Mouse (Mus musculus): Measurements from ENCODE around the gene Kcnk3. TPM values are rescaled to one million over a fixed set of nuclear protein-coding genes. Genes with fewer than 3 reads are reported as not detected.

The Kcnk3 gene
- polyA plus RNA-seq, 1 experiment from 2014 or later, result 0.14 TPM

DNA sequence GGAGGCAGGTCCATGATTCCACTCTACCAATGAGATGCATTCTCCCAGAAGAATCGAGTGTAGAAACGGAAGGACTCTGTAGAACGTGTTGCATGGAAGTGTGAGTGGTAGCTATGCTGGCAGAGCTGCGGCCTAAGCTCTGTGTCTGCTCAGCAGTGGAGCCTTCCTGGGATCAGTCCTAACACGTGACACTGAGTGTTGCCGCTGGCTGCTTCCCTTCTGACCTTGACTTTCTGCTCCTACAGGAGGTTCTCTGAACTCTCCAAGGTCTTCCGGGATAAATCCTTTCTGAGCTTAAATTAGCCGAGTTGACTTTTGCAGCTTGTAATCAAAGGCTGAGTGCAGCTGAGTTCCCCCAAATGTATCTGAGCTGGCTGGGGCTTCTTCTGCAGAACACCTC, 13.6 kb upstream of the Kcnk3 start:
- H3K4me1 ChIP-seq, result no peaks in the 10 kb centered on the region
- 87% methylated on average over 8 of the region's 8 CpGs for WGBS
- H3K36me3 ChIP-seq (replicated peaks), result no peaks in the 10 kb centered on the region
- no peaks in the 10 kb centered on the region for H3K27me3 ChIP-seq (ENCODE audit: poor library complexity, severe bottlenecking)
- H3K9me3 ChIP-seq, result no peaks in the 10 kb centered on the region
- no peak for DNase-seq (ENCODE audit: extremely low spot score, low spot score)
- no peak overlapping the region for H3K4me3 ChIP-seq
- H3K27ac ChIP-seq, result no peak overlapping the region

DNA sequence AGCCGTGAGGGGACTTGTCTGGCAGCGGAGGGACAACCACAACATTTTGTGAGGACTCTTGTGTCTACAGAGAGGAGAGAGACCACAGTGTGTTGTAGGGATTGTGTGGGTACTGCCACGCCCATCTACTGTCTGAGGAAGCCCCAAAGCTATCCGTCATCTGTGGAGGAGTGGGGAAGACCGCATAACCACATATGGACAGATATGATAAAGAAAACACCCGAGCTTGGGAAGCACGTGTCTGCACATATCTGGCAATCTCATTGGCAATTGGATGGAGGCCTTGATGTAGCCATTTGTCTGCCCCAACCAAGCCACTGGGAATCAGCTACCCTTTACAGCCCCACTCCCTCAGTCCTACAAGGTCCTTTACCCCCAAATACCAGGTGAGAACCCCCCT, 11.7 kb upstream of the Kcnk3 start:
- H3K4me3 ChIP-seq, result no peak overlapping the region
- H3K27me3 ChIP-seq (ENCODE audit: poor library complexity, severe bottlenecking), result no peaks in the 10 kb centered on the region
- WGBS, result 91% methylated on average over 7 of the region's 7 CpGs
- DNase-seq (ENCODE audit: extremely low spot score, low spot score), result no peak
- H3K36me3 ChIP-seq (replicated peaks), result no peaks in the 10 kb centered on the region
- H3K9me3 ChIP-seq, result no peaks in the 10 kb centered on the region
- H3K4me1 ChIP-seq, result no peaks in the 10 kb centered on the region
- no peak overlapping the region for H3K27ac ChIP-seq

DNA sequence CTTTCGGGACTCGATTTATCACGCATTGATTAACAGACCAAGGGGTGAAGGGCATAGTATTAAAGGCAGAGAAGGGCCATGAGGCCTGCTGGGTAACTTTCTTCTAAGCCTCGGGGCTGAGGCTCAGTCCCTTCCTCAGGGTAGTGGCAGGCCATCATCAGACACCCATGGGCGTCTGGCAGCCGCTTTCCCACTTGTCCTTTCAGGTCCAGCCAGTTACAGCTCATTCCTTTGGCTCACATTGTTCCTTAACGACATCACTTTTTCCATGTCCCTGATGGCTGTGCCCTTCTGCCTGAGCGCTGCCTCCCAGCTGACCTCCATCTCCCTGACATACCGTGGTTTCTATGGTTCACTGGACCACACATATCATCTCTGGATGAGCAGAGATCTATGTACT, 10.7 kb upstream of the Kcnk3 start:
- no peak for DNase-seq (ENCODE audit: extremely low spot score, low spot score)
- no peaks in the 10 kb centered on the region for H3K27me3 ChIP-seq (ENCODE audit: poor library complexity, severe bottlenecking)
- H3K9me3 ChIP-seq, result no peaks in the 10 kb centered on the region
- H3K4me1 ChIP-seq, result no peaks in the 10 kb centered on the region
- WGBS, result 79% methylated on average over 9 of the region's 9 CpGs
- no peak overlapping the region for H3K4me3 ChIP-seq
- no peaks in the 10 kb centered on the region for H3K36me3 ChIP-seq (replicated peaks)
- H3K27ac ChIP-seq, result no peak overlapping the region

DNA sequence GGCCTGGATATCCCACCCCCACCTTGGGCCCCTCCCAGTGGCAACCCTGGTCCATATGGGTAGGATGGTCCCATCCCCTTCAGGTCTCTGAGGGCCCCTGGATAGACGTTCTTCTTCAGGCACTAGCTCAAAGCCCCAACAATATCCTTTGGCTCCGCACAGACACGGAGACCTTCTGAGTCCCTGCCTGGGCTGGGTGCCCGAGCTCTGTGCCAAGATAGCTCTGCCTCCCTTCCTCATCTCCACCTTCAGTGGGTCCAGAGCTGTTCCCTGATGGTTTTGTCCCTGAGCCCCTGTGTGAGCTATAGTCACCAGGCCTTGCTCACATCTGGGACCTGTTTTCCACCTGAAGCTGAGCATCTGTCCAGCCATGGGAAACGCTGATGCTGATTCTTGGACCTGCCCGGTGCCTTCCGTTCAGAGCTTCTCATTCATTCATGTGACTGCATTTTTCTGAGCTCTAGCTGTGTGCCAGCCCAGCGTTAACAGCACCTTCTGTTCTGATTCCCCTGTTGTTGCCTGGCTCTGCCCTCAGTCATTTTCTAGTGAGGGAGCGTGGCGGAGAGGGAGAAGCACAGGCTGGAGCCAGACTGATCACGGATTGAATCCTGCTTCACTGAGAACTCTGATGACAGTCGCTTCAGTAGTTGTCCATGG, 10.2 kb upstream of the Kcnk3 start:
- WGBS, result 85% methylated on average over 12 of the region's 12 CpGs
- Histone ChIP-seq H3K27ac (no peak overlapping the region), H3K36me3 (replicated peaks) (no peaks in the 10 kb centered on the region), H3K27me3 (ENCODE audit: poor library complexity, severe bottlenecking) (no peaks in the 10 kb centered on the region), H3K9me3 (no peaks in the 10 kb centered on the region), H3K4me1 (no peaks in the 10 kb centered on the region), H3K4me3 (no peak overlapping the region)
- no peak for DNase-seq (ENCODE audit: extremely low spot score, low spot score)

DNA sequence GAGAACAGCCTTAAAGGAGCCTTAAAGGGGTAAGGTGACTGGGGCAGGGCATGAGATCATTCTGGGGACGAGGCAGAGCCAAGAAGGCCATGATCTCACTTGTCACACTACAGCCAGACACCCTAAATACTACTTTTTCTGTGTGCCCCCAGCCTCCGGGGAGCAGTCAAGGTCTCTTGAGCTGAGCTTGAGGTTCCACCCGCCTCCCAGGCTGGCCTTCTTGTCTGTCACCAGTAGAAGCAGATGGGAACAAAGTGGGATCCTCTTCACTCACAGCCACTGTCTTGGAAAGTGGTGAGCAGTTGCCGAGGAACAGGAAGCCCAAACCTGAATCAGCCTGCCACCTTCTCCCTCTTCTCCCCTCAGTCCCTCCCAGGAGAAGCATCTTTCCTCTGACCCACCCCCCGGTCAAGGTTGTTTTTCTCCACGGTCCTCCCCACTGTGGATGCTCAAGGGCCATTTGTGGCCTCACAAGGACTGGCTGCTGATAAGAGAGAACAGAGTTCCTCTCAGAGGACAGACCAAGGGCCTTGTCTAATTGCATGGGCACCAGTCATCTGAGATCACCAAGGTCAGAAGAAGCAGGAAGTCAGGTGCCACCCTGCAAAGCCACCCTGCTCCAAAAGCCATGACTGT, 9.4 kb upstream of the Kcnk3 start:
- no peaks in the 10 kb centered on the region for H3K9me3 ChIP-seq
- H3K4me3 ChIP-seq, result no peak overlapping the region
- no peaks in the 10 kb centered on the region for H3K27me3 ChIP-seq (ENCODE audit: poor library complexity, severe bottlenecking)
- H3K27ac ChIP-seq, result no peak overlapping the region
- no peak for DNase-seq (ENCODE audit: extremely low spot score, low spot score)
- H3K4me1 ChIP-seq, result no peaks in the 10 kb centered on the region
- WGBS, result 78% methylated on average over 6 of the region's 6 CpGs
- H3K36me3 ChIP-seq (replicated peaks), result no peaks in the 10 kb centered on the region

DNA sequence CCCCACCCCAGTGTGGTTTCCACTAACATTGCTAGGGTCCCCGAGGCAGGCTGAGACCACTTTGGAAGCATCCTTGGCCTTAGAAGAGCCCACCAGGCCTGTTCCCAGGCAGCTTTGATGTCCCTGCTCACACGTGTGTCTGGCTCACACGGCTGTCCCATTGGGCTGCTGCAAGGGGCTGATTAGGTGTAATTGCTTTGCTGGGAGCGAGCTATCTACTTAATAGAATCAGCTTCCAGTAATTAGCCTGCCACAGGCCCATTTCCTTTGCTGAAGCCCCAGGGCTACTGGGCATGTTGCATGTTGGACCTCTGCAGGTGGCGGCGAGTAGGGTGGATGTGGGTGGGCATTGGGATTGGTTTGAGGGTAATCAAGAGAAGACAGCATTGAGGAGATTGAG, 7.2 kb upstream of the Kcnk3 start:
- peaks cover 9% of the 10 kb centered on the region for H3K27me3 ChIP-seq (ENCODE audit: poor library complexity, severe bottlenecking)
- no peaks in the 10 kb centered on the region for H3K9me3 ChIP-seq
- H3K4me3 ChIP-seq, result no peak overlapping the region
- H3K27ac ChIP-seq, result no peak overlapping the region
- no peaks in the 10 kb centered on the region for H3K36me3 ChIP-seq (replicated peaks)
- 72% methylated on average over 6 of the region's 6 CpGs for WGBS
- DNase-seq (ENCODE audit: extremely low spot score, low spot score), result no peak
- H3K4me1 ChIP-seq, result no peaks in the 10 kb centered on the region

DNA sequence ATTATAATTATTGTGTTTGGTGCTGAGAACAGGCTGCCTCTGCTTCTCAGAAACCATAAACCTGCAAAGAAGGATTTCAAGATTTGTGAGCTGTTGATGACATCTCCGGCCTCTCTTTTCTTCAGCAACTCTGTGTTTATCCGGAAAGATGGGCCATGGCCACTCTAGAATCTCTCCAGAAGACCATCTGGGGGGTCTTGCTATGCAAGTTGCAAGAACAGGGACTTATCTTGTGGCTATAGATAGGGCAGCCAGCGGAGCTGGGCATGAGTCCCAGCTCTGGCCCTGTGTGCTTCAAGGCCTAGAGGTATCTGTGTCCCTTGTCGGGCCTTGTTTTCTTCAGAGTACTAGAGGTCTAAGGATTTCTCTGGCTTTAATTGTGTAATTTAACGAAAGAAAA, 6.0 kb upstream of the Kcnk3 start:
- no peak for DNase-seq (ENCODE audit: extremely low spot score, low spot score)
- H3K36me3 ChIP-seq (replicated peaks), result no peaks in the 10 kb centered on the region
- H3K27me3 ChIP-seq (ENCODE audit: poor library complexity, severe bottlenecking), result peaks cover 22% of the 10 kb centered on the region
- no peak overlapping the region for H3K27ac ChIP-seq
- H3K4me1 ChIP-seq, result no peaks in the 10 kb centered on the region
- H3K9me3 ChIP-seq, result no peaks in the 10 kb centered on the region
- no peak overlapping the region for H3K4me3 ChIP-seq
- WGBS, result 86% methylated on average over 5 of the region's 5 CpGs

DNA sequence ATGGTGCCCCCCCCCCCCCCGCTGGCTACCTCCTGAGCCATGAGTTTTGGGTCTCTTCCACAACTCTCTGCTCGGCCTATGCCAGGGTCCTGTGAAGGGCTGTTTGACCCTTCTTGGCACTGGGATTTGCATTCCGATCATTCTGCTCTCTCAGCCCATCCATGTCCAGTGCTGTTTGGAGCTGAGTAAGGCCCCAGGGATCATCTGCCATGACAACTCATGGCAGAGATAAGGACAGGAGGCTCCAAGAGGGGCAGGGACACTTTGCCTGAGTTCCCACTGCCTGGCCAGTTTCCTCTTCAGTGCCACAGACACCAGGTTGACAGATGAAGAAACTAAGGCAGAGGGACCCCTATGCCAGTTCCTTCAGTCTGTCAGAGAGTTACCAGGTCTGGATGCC, 1.4 kb upstream of the Kcnk3 start:
- H3K4me1 ChIP-seq, result peaks cover 19% of the 10 kb centered on the region
- no peak for DNase-seq (ENCODE audit: extremely low spot score, low spot score)
- no peaks in the 10 kb centered on the region for H3K9me3 ChIP-seq
- H3K36me3 ChIP-seq (replicated peaks), result no peaks in the 10 kb centered on the region
- peaks cover 68% of the 10 kb centered on the region for H3K27me3 ChIP-seq (ENCODE audit: poor library complexity, severe bottlenecking)
- H3K4me3 ChIP-seq, result no peak overlapping the region
- H3K27ac ChIP-seq, result no peak overlapping the region
- WGBS, result 82% methylated on average over 3 of the region's 3 CpGs

DNA sequence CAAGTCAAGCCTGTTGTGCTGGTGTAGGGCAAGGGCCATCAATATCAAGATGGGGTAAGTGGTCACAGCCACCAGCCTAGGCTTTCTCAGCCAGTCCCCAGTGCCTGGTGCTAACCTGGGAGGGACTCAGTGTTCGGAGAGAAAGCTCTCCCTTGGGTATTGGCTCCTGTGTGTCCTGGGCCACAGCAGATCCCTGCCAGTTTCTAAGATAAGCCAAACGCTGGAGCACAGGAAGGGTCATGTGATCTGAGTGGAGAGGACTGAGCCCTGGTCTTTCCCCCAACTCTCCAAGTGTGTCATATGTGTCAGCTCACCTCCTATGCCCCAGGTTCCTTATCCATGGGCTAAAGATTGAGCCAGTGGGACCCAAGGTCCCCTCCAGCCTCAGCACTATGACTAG, 869 bp upstream of the Kcnk3 start:
- Histone ChIP-seq H3K4me1 (peaks cover 19% of the 10 kb centered on the region), H3K27me3 (ENCODE audit: poor library complexity, severe bottlenecking) (peaks cover 73% of the 10 kb centered on the region), H3K4me3 (no peak overlapping the region; the same call in 1 of the 2 replicates), H3K36me3 (replicated peaks) (no peaks in the 10 kb centered on the region), H3K9me3 (no peaks in the 10 kb centered on the region), H3K27ac (no peak overlapping the region)
- DNase-seq (ENCODE audit: extremely low spot score, low spot score), result no peak
- WGBS, result 38% methylated on average over 2 of the region's 2 CpGs

DNA sequence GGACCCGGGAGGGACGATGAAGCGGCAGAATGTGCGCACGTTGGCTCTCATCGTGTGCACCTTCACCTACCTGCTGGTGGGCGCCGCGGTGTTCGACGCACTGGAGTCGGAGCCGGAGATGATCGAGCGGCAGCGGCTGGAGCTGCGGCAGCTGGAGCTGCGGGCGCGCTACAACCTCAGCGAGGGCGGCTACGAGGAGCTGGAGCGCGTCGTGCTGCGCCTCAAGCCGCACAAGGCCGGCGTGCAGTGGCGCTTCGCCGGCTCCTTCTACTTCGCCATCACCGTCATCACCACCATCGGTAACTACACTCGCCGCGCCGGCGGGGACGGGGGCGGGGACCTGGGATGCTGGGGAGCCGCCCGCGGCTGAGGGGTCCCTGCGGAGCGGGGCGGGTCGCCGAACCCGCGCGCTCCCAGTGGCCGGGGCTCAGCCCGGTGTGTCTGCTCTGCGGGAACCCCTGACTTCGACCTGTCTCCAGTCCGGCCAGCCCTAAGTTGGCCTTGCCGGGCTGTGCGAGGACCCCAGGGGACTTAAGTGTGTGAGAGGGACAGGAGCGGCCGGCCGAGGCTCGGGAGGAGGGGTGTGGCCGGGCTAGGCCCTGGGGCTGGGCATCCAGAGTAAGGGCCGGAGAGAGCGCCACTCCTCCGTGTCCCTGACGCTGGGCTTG, 465 bp downstream of the Kcnk3 start:
- under 1% methylated on average over 70 of the region's 70 CpGs for WGBS
- H3K4me3 ChIP-seq, result peak overlapping the region; percentile 61
- H3K27ac ChIP-seq, result 0 out of 2 replicates have a peak overlapping the region, but pooled peaks have one; percentile 15
- no peaks in the 10 kb centered on the region for H3K36me3 ChIP-seq (replicated peaks)
- H3K27me3 ChIP-seq (ENCODE audit: poor library complexity, severe bottlenecking), result peaks cover 78% of the 10 kb centered on the region
- DNase-seq (ENCODE audit: extremely low spot score, low spot score), result peak; percentile 34
- no peaks in the 10 kb centered on the region for H3K9me3 ChIP-seq
- H3K4me1 ChIP-seq, result peaks cover 23% of the 10 kb centered on the region

DNA sequence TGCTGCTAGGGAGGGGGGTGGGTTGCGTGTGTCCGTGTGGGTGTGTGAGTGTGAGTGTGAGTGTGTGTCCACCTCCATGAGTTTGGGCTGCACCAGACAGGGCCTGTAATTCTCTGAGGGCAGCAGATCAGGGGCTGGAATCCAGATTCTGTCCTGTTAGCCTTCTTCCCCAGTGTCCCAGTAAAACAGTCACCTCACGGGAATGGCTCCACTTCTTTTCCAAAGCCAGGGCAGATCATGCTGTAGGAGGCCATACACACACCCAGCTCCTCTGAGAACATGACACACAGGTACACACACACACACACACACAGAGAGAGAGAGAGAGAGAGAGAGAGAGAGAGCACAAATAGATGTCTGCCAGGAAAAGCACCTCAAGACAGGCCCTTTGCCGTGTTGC, 1.1 kb downstream of the Kcnk3 start:
- peaks cover 78% of the 10 kb centered on the region for H3K27me3 ChIP-seq (ENCODE audit: poor library complexity, severe bottlenecking)

DNA sequence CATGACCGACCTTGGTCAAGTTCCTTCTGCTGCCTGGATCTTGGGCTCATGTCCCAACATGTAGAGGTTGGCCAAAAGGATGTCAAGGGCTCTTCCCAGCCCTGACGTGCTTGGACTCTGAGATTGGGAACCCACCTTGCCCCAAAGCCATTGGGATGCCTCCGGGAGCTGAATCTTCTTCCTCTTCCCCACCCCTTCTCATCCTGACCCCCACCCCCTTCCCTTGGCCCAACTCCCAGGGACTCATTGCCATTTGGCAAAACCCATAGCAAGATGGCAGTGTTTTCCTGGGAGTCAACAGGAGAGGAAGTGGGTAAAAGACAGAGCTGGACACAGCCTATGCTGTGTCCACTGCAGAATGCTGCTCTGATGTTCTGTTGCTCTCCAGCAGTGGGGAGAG, 1.6 kb downstream of the Kcnk3 start:
- no peak for DNase-seq (ENCODE audit: extremely low spot score, low spot score)
- H3K9me3 ChIP-seq, result no peaks in the 10 kb centered on the region
- H3K36me3 ChIP-seq (replicated peaks), result no peaks in the 10 kb centered on the region
- WGBS, result 80% methylated on average over 3 of the region's 3 CpGs
- H3K4me1 ChIP-seq, result peaks cover 33% of the 10 kb centered on the region
- no peak overlapping the region for H3K27ac ChIP-seq
- no peak overlapping the region for H3K4me3 ChIP-seq
- peaks cover 75% of the 10 kb centered on the region for H3K27me3 ChIP-seq (ENCODE audit: poor library complexity, severe bottlenecking)

More for the DNA sequence above, 1.1 kb downstream of the Kcnk3 start:
- Histone ChIP-seq H3K27ac (no peak overlapping the region), H3K36me3 (replicated peaks) (no peaks in the 10 kb centered on the region), H3K4me1 (peaks cover 28% of the 10 kb centered on the region), H3K4me3 (peak overlapping the region; percentile 61), H3K9me3 (no peaks in the 10 kb centered on the region)
- DNase-seq (ENCODE audit: extremely low spot score, low spot score), result no peak
- 47% methylated on average over 4 of the region's 4 CpGs for WGBS

DNA sequence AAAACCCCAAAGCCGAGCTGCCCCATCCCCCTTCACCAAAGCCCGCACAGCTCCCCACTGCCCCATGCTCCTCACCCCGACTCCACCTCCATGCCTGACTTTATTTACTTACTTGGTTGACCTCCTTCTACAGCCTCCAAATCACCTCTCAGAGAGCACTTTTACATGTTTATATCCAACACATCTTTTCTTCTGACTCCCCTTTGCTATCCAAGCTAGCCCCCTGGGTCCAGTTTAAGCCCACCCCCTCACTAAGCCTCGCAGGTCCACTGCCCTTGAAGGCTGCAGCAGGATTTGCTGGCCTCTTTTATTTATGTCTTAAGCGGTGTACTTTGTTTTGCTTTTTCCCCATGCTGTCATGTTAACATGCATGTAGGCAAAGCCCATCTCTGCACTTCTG, 2.3 kb downstream of the Kcnk3 start:
- peaks cover 71% of the 10 kb centered on the region for H3K27me3 ChIP-seq (ENCODE audit: poor library complexity, severe bottlenecking)
- H3K27ac ChIP-seq, result no peak overlapping the region
- H3K4me1 ChIP-seq, result peaks cover 40% of the 10 kb centered on the region
- no peak for DNase-seq (ENCODE audit: extremely low spot score, low spot score)
- H3K36me3 ChIP-seq (replicated peaks), result no peaks in the 10 kb centered on the region
- 84% methylated on average over 5 of the region's 5 CpGs for WGBS
- no peak overlapping the region for H3K4me3 ChIP-seq
- H3K9me3 ChIP-seq, result no peaks in the 10 kb centered on the region
